Mouse (Mus musculus): Measurements from ENCODE around the gene Zmiz1. TPM values are rescaled to one million over a fixed set of nuclear protein-coding genes. Genes with fewer than 3 reads are reported as not detected.

Zmiz1 gene
- polyA plus RNA-seq, 1 experiment from 2014 or later, result 9.1 TPM

DNA sequence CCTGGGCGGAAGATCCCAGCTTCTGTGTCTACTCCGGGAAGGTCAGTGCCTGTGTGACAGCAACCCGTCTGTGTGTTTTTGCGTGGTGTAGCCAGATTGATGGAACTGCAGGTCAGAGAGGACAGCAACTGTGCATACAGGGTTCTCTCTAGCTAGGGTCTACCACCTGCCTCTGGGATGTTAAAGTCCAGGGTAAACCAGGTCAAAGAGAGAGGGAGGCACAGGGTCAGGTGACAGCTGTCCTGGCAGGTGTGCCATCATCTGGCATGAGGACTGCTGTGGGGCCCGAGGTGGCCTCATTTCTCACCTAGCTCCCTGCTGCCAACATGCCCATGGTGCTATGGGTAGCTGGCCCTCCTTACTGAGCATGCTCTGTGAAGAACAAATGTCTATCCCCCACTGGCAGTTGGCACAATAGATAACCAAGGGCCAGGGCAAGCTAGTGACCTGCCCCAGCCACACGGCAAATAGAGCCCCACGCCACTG is 28.5 kb downstream of the Zmiz1 start:
- Histone ChIP-seq H3K4me3 (no peak overlapping the region), H3K27me3 (replicated peaks) (no peaks in the 10 kb centered on the region), H3K4me1 (peaks cover 100% of the 10 kb centered on the region), H3K27ac (peak overlapping the region; percentile 38), H3K4me2 (no peak overlapping the region), H3K9me3 (replicated peaks) (no peaks in the 10 kb centered on the region), H3K9ac (no peak overlapping the region), H3K36me3 (no peaks in the 10 kb centered on the region)
- no peak for ATAC-seq
- 70% methylated on average over 7 of the region's 7 CpGs for WGBS (ENCODE audit: insufficient replicate concordance)

DNA sequence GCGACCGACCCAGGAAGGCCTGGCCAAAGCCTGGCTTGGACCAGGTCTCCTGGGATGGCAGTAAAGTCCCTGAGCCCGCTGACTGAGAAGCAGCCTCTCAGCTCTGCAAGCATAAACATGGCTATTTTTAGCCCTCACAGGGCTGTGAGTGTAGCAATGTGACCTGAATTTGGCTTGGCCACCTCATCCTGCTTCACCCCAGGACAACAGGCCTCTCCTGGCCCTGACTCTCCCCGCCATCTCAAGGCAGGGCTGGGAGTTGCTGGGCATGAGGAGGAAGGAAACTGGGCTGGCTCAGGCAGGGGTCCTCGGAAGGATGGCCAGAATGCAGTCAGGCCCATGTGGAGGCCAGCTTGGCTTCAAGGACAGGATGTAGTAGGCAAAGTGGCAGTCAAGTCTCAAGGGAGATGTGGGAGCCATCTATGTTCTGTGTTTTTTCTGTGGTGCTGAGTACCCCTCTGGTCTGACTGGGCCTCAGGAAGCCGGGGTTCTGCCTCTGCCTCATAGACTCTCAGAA is 29.2 kb downstream of the Zmiz1 start:
- ATAC-seq, result no peak
- H3K36me3 ChIP-seq, result no peaks in the 10 kb centered on the region
- WGBS (ENCODE audit: insufficient replicate concordance), result 55% methylated on average over 6 of the region's 6 CpGs
- no peak overlapping the region for H3K4me3 ChIP-seq
- H3K4me1 ChIP-seq, result peaks cover 100% of the 10 kb centered on the region
- H3K27ac ChIP-seq, result peak overlapping the region; percentile 72
- H3K9me3 ChIP-seq (replicated peaks), result no peaks in the 10 kb centered on the region
- H3K27me3 ChIP-seq (replicated peaks), result no peaks in the 10 kb centered on the region
- 0 out of 2 replicates have a peak overlapping the region, but pooled peaks have one; percentile 18 for H3K9ac ChIP-seq
- H3K4me2 ChIP-seq, result 0 out of 2 replicates have a peak overlapping the region, but pooled peaks have one; percentile 1

DNA sequence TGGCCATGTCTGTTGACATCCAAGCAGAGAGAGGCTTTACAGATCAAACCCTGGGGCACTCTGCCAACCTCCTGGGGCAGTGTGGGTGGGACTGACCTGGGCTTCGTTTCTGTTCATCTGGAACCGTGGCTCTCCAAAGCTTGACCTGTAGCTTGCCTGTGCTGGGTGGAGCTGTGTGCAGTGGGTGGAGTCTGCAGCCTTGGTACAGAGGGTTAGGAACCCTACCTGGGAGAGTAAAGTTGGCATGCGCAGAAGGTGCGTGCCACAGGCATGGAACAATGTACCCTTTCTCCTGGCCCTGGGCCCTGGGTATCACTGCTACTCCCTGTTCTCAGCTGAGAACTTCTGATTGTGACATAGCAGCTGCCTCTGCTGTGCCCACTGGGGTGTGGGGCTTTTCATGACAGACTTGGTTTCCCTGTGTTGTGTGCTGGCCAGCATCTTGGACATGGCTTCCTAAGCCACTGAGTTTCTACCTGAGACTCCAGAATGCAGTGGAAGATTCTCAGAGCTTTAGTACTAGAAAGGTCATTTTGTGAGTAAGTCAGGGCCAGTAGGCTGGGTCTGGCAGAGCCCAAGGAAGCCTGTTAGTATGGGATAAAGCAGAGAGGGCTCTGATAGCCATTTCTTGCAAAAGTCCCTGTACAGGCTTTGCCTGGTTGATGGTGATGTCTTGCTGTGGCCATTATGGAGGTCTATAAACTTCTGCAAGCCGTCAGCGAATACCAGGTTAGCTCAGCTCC is 30.5 kb downstream of the Zmiz1 start:
- no peak overlapping the region for H3K9ac ChIP-seq
- no peaks in the 10 kb centered on the region for H3K9me3 ChIP-seq (replicated peaks)
- peak overlapping the region; percentile 72; the same call in 1 of the 2 replicates for H3K27ac ChIP-seq
- H3K27me3 ChIP-seq (replicated peaks), result no peaks in the 10 kb centered on the region
- no peak for ATAC-seq
- H3K4me3 ChIP-seq, result no peak overlapping the region
- H3K36me3 ChIP-seq, result no peaks in the 10 kb centered on the region
- H3K4me1 ChIP-seq, result peaks cover 100% of the 10 kb centered on the region
- H3K4me2 ChIP-seq, result no peak overlapping the region; the same call in 1 of the 2 replicates
- 75% methylated on average over 6 of the region's 6 CpGs for WGBS (ENCODE audit: insufficient replicate concordance)

DNA sequence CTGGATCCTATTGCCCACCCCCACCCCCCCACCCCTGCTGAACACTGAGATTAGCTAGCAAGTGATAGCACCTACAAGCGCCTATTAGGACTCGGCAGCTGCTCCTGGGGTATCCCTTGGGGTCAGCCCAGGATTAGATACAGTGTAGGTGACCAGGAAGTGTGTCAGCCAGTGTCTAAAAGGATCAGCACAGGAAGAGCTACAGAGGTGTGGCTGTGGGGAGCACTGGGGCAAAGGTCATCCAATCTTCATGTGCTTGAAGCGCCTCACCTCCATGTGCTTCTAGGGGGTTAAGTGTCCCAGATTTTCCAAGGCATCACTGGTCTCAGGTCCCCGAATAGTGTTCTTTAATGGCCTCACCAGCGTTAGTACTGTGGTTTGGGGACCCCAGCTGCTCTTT is 33.0 kb downstream of the Zmiz1 start:
- ATAC-seq, result no peak
- Histone ChIP-seq H3K4me2 (peak overlapping the region; percentile 27; the same call in 1 of the 2 replicates), H3K9ac (no peak overlapping the region), H3K4me1 (peaks cover 100% of the 10 kb centered on the region), H3K9me3 (replicated peaks) (no peaks in the 10 kb centered on the region), H3K27me3 (replicated peaks) (no peaks in the 10 kb centered on the region), H3K4me3 (no peak overlapping the region), H3K27ac (0 out of 2 replicates have a peak overlapping the region, but pooled peaks have one; percentile 50), H3K36me3 (no peaks in the 10 kb centered on the region)
- 65% methylated on average over 5 of the region's 5 CpGs for WGBS (ENCODE audit: insufficient replicate concordance)

DNA sequence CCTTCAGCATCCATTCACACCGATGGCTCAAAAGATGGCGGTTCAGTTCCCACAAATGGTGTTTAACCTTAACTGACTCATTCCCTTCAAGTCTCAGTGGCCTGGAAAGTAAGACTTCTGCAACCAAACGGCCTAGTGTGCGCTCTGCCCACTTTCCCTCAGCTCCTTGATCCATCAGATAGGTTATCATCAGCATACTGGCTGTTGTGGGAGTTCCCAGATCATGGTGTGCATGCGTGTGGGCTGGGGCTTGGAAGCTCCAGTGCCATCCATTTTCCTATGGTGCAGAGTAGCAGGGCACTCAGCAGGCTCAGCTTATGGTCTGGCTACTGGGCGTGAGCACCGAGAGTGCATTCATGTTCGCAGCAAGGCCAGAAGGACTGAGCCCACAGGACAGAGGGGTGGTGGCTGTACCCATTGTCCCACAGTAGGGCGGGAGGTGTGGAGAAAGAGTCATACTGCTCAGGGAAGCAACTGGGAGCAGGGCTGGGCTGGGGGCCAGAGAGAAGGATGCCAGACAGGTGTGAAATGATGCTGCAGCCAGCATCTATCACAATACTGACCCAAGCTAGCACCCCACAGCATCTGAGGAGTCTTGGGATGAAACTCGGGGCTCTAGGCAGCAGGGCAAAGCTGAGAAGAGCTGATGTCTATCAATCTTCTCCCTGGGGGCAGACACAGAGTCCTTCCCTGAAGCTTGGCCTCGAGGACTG is 33.7 kb downstream of the Zmiz1 start:
- H3K9ac ChIP-seq, result 0 out of 2 replicates have a peak overlapping the region, but pooled peaks have one; percentile 14
- H3K4me1 ChIP-seq, result peaks cover 100% of the 10 kb centered on the region
- peak overlapping the region; percentile 27; the same call in 1 of the 2 replicates for H3K4me2 ChIP-seq
- ATAC-seq, result peak; percentile 53
- no peak overlapping the region for H3K4me3 ChIP-seq
- no peaks in the 10 kb centered on the region for H3K27me3 ChIP-seq (replicated peaks)
- 62% methylated on average over 11 of the region's 11 CpGs for WGBS (ENCODE audit: insufficient replicate concordance)
- H3K36me3 ChIP-seq, result no peaks in the 10 kb centered on the region
- H3K27ac ChIP-seq, result peak overlapping the region; percentile 50
- no peaks in the 10 kb centered on the region for H3K9me3 ChIP-seq (replicated peaks)

DNA sequence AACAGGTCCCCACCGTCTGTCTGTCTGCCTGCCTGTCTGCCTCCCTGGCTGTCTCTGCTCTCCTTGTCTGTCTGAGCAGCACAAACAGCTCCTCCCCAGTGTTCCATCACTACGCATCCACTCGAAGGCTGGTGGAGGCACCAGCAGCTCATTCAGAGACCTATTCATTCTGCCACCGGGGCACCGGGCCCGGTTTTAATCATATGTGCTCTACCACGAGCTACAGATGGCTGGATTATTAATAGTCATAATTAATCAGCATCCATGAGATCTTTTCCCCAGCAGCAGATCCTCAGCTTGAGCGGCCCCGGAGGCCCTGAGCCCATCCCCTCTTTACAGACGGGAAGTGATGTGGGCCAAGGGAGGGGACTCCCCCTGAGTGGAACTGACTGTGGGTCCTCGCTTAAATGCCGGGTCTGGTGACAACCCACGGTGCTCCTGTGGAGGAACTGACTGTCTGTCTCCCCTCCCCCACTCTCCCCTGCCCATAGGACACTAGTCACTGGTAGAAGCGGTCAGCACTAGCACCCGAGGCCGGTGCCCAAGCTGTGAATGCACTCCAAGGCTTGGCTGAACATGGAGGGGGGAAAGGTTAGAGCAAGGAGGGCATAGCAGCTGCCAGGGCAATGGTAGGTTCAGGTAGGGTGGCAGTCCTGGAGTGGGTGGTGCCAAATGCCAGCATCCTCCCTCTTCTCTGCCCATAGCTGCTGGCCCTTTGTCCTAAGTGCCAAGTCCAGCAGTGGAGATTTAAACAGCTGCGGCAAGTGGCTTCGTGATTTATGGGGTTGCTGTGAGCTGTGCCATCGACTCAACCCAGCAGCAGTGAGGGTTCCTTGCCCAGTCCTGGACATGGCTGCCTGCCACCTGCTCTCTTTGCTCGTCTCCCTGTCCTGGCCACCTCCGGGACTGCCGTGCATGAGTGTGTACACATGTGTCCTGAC is 34.6 kb downstream of the Zmiz1 start:
- no peak overlapping the region for H3K4me3 ChIP-seq
- H3K4me2 ChIP-seq, result peak overlapping the region; percentile 27; the same call in 1 of the 2 replicates
- H3K9ac ChIP-seq, result 0 out of 2 replicates have a peak overlapping the region, but pooled peaks have one; percentile 14
- no peaks in the 10 kb centered on the region for H3K9me3 ChIP-seq (replicated peaks)
- no peaks in the 10 kb centered on the region for H3K36me3 ChIP-seq
- H3K4me1 ChIP-seq, result peaks cover 100% of the 10 kb centered on the region
- WGBS (ENCODE audit: insufficient replicate concordance), result 70% methylated on average over 22 of the region's 22 CpGs
- H3K27me3 ChIP-seq (replicated peaks), result no peaks in the 10 kb centered on the region
- peak overlapping the region; percentile 68; the same call in 1 of the 2 replicates for H3K27ac ChIP-seq
- ATAC-seq, result no peak

DNA sequence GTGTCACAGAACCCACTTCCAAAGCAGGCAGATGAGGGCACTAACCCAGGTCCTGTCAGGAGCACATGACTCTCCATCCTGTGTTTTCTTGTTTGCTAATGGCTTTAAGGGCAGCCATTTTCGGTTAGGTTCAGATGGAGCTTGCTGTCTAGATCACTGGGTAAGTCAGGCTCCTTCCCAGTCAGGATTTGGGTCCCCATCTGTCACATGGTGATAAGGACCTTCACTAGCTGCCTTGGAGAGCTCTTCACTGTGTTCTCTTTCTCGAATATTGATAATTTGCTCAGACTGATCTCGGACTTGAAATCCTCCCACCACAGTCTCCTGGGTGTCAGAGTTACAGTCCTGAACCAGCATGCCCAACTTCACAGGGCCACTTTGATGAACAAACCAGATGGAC is 35.8 kb downstream of the Zmiz1 start:
- no peaks in the 10 kb centered on the region for H3K27me3 ChIP-seq (replicated peaks)
- H3K4me1 ChIP-seq, result peaks cover 99% of the 10 kb centered on the region
- H3K9ac ChIP-seq, result no peak overlapping the region
- no peaks in the 10 kb centered on the region; the same call in 1 of the 2 replicates for H3K36me3 ChIP-seq
- peak; percentile 79 for ATAC-seq
- no peaks in the 10 kb centered on the region for H3K9me3 ChIP-seq (replicated peaks)
- H3K27ac ChIP-seq, result peak overlapping the region; percentile 68
- H3K4me2 ChIP-seq, result peak overlapping the region; percentile 28
- H3K4me3 ChIP-seq, result no peak overlapping the region
- 20% methylated on average over 3 of the region's 3 CpGs for WGBS (ENCODE audit: insufficient replicate concordance)

DNA sequence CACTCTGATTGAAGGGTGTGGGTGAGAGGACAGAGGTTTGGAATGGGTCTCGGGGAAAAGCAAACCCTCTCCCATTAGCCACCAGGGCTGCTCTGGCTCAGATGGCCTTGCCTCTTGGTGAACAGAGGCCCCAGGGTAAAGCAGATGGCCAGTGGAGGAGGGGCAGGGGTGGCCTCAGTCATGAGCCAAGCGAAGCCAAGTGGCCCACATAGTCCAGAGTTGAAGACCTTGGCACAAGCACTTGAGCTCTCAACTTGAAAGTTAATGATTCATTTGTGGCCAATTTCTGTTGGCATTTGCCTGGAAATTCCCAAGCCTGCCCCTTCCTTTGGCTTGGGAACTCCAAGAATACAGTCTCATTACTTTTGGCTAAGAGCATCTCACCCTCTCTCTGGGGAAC is 37.1 kb downstream of the Zmiz1 start:
- H3K4me3 ChIP-seq, result no peak overlapping the region
- 80% methylated on average over 2 of the region's 2 CpGs for WGBS (ENCODE audit: insufficient replicate concordance)
- no peak overlapping the region for H3K4me2 ChIP-seq
- no peak for ATAC-seq
- H3K36me3 ChIP-seq, result no peaks in the 10 kb centered on the region; the same call in 1 of the 2 replicates
- no peak overlapping the region for H3K9ac ChIP-seq
- no peaks in the 10 kb centered on the region for H3K27me3 ChIP-seq (replicated peaks)
- no peaks in the 10 kb centered on the region for H3K9me3 ChIP-seq (replicated peaks)
- H3K4me1 ChIP-seq, result peaks cover 99% of the 10 kb centered on the region
- no peak overlapping the region; the same call in 1 of the 2 replicates for H3K27ac ChIP-seq

DNA sequence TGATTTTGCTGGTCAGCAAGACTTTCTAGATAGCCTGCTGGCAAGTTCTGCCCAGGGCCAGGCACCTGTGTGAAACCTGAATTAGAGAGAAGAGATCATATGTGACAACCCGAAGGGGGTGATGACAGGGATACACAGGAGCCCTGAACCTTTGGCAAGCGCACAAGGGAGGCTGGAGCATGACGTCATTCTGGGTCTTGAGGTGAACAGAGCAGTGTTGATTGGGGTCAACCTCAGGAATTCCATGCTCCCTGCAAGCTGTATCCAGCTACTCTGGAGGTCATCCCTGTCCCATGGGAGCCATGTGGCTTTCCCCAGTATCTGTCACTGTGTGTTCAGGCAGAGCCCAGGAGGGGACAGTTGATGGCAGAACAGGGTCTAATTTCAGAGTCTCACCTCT is 38.0 kb downstream of the Zmiz1 start:
- Histone ChIP-seq H3K4me1 (peaks cover 99% of the 10 kb centered on the region), H3K4me3 (no peak overlapping the region), H3K9me3 (replicated peaks) (no peaks in the 10 kb centered on the region), H3K36me3 (no peaks in the 10 kb centered on the region; the same call in 1 of the 2 replicates), H3K27me3 (replicated peaks) (no peaks in the 10 kb centered on the region), H3K9ac (no peak overlapping the region), H3K4me2 (no peak overlapping the region), H3K27ac (no peak overlapping the region)
- no peak for ATAC-seq
- WGBS (ENCODE audit: insufficient replicate concordance), result 84% methylated on average over 3 of the region's 3 CpGs

DNA sequence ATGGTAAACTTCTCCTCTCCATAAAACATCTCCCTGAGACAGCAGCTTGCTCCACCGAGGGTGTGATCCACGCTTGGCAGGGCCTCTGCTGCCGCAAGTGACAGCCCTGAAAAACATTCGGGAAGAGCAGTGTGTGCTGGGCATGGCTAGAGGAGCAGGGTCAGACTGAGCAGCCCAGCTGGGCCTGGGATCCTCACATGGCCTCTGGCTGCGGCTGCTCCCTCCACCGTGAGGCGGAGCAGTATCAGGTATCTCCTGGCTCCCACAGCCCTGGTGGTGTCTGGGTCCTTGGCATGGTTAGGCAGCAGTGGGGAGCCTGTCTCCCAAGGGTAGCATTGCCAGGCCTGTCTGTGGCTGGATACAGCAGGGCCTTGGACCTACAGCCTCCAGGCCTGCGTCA is 38.6 kb downstream of the Zmiz1 start:
- H3K27ac ChIP-seq, result no peak overlapping the region
- H3K4me2 ChIP-seq, result no peak overlapping the region
- H3K4me3 ChIP-seq, result no peak overlapping the region
- no peaks in the 10 kb centered on the region for H3K9me3 ChIP-seq (replicated peaks)
- no peak overlapping the region for H3K9ac ChIP-seq
- peaks cover 99% of the 10 kb centered on the region for H3K4me1 ChIP-seq
- H3K27me3 ChIP-seq (replicated peaks), result no peaks in the 10 kb centered on the region
- no peak for ATAC-seq
- peaks cover 1% of the 10 kb centered on the region for H3K36me3 ChIP-seq
- 65% methylated on average over 8 of the region's 8 CpGs for WGBS (ENCODE audit: insufficient replicate concordance)

DNA sequence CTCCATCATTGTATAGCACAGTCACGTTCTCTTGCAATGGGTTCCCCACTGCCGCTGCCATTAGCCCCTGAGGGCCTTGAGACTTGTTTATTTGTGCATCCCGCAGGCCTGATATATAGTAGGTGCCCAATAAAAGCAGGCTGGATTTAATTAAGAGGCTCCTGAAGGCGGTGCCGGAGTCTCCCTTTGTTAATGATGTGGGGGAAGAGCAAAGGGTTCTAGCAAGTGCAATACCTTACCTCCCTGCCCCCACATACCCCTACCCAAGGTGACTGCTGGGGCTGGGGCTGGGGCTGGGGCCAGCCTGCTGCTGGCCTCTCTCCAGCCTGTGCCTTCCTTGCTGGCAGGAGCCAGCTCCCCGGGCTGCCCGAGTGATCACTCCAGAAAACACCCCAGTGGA is 39.4 kb downstream of the Zmiz1 start:
- no peak overlapping the region for H3K9ac ChIP-seq
- no peak overlapping the region for H3K27ac ChIP-seq
- H3K4me2 ChIP-seq, result no peak overlapping the region
- peaks cover 99% of the 10 kb centered on the region for H3K4me1 ChIP-seq
- H3K36me3 ChIP-seq, result peaks cover 9% of the 10 kb centered on the region
- H3K9me3 ChIP-seq (replicated peaks), result no peaks in the 10 kb centered on the region
- H3K4me3 ChIP-seq, result no peak overlapping the region
- no peak for ATAC-seq
- 75% methylated on average over 7 of the region's 7 CpGs for WGBS (ENCODE audit: insufficient replicate concordance)
- no peaks in the 10 kb centered on the region for H3K27me3 ChIP-seq (replicated peaks)
